Mouse (Mus musculus) cerebellum, adult 2 months (tissue): ENCODE data around the gene Armc6. TPM values are rescaled to one million over a fixed set of nuclear protein-coding genes. Genes with fewer than 3 reads are reported as not detected.

Experiments
- DNase-seq, 2 experiments: peaks; one replicate each; pipeline ENCODE4 v3.0.0; 2021
- H3K27ac ChIP-seq: fragments of 200-500 bp; 2 replicates; pipeline ENCODE4 v1.5.1; 2012; ENCODE audit warnings: low read length, control low read depth, inconsistent platforms; ENCODE audit not compliant: insufficient read depth
- H3K27me3 ChIP-seq: fragments of 200-500 bp; 2 replicates; pipeline ENCODE4 v1.6.1; 2012; ENCODE audit warnings: inconsistent platforms, mild to moderate bottlenecking, low read length, moderate library complexity; ENCODE audit not compliant: control insufficient read depth, insufficient read depth
- H3K4me1 ChIP-seq: fragments of 200-500 bp; 2 replicates; pipeline ENCODE4 v1.6.1; 2011; ENCODE audit warnings: low read length; ENCODE audit not compliant: control insufficient read depth, insufficient read depth
- H3K4me3 ChIP-seq: fragments of 200-500 bp; replicated peaks from 2 replicates; pipeline ENCODE3; 2011; ENCODE audit warnings: mild to moderate bottlenecking, low read depth, low read length, control low read depth; ENCODE audit not compliant: insufficient read depth
- CTCF ChIP-seq: fragments of 200-500 bp; IDR thresholded peaks from 2 replicates; pipeline ENCODE4 v1.5.1; 2011; ENCODE audit warnings: low read depth, mild to moderate bottlenecking, control low read depth, low read length, moderate library complexity, borderline replicate concordance; ENCODE audit not compliant: insufficient read depth
- POLR2A ChIP-seq: fragments of 200-500 bp; IDR thresholded peaks from 2 replicates; pipeline ENCODE4 v1.6.1; 2011; ENCODE audit warnings: low read length, control low read depth, borderline replicate concordance; ENCODE audit not compliant: insufficient read depth
- WGBS: fragments of 180-500 bp; shearing (Covaris S2); methylation state at CpG from one replicate; pipeline ENCODE4 v1.1.7; 2018; 5-methylcytosine and 5-hydroxymethylcytosine counted together
- polyA plus RNA-seq: library from polyadenylated mRNA; depleted of rRNA; stranded (reverse); fragments of >200 nt; gene quantifications from 2 replicates; pipeline ENCODE4 v1.2.3, GENCODE M21; 2012

Gene Armc6
- polyA plus RNA-seq, 1 experiment = 45.8 TPM

GRCm38 (mm10) chr8:70183194-70183593 is 51.1 kb downstream of the Armc6 start:
- no peak for DNase-seq
- H3K4me1 ChIP-seq = no peaks in the 10 kb centered on the region
- no peak overlapping the region for H3K27ac ChIP-seq
- H3K27me3 ChIP-seq = no peaks in the 10 kb centered on the region
- WGBS = 86% methylated on average over 4 of the region's 4 CpGs
- TF ChIP-seq POLR2A (no peak), CTCF (no peak)
- no peak overlapping the region for H3K4me3 ChIP-seq

GRCm38 (mm10) chr8:70181903-70182252 is 52.4 kb downstream of the Armc6 start:
- no peak for DNase-seq
- TF ChIP-seq POLR2A (no peak), CTCF (no peak)
- Histone ChIP-seq H3K4me3 (no peak overlapping the region), H3K27me3 (no peaks in the 10 kb centered on the region), H3K27ac (no peak overlapping the region), H3K4me1 (no peaks in the 10 kb centered on the region)
- 19% methylated on average over 2 of the region's 2 CpGs for WGBS

- no peak for TF ChIP-seq POLR2A
- TF ChIP-seq CTCF = no peak
- H3K4me1 ChIP-seq = no peaks in the 10 kb centered on the region
- WGBS = 87% methylated on average over 16 of the region's 16 CpGs
- H3K4me3 ChIP-seq = no peak overlapping the region
- no peaks in the 10 kb centered on the region for H3K27me3 ChIP-seq
- H3K27ac ChIP-seq = no peak overlapping the region
- DNase-seq = no peak
These were observed 52.9 kb downstream of the Armc6 start for GRCm38 (mm10) chr8:70181212-70181902.

GRCm38 (mm10) chr8:70179082-70179481 is 55.2 kb downstream of the Armc6 start:
- 96% methylated on average over 4 of the region's 4 CpGs for WGBS
- Histone ChIP-seq H3K27me3 (no peaks in the 10 kb centered on the region), H3K27ac (no peak overlapping the region), H3K4me1 (peaks cover 6% of the 10 kb centered on the region), H3K4me3 (no peak overlapping the region)
- TF ChIP-seq POLR2A = no peak
- peak; percentile 36; the same call in 1 of the 2 replicates for TF ChIP-seq CTCF
- no peak for DNase-seq

GRCm38 (mm10) chr8:70178231-70178630 is 56.0 kb downstream of the Armc6 start:
- Histone ChIP-seq H3K4me1 (peaks cover 11% of the 10 kb centered on the region), H3K27ac (no peak overlapping the region), H3K27me3 (no peaks in the 10 kb centered on the region), H3K4me3 (no peak overlapping the region)
- no peak for DNase-seq
- TF ChIP-seq POLR2A (no peak), CTCF (no peak)
- WGBS = 88% methylated on average over 2 of the region's 2 CpGs

GRCm38 (mm10) chr8:70174079-70174478 is 60.2 kb downstream of the Armc6 start:
- Histone ChIP-seq H3K4me3 (no peak overlapping the region), H3K27me3 (no peaks in the 10 kb centered on the region), H3K4me1 (peaks cover 14% of the 10 kb centered on the region), H3K27ac (no peak overlapping the region)
- 76% methylated on average over 7 of the region's 7 CpGs for WGBS
- DNase-seq = no peak
- TF ChIP-seq CTCF = no peak
- no peak for TF ChIP-seq POLR2A

- H3K27ac ChIP-seq = no peak overlapping the region
- no peak for DNase-seq
- 81% methylated on average over 5 of the region's 5 CpGs for WGBS
- no peaks in the 10 kb centered on the region for H3K27me3 ChIP-seq
- H3K4me1 ChIP-seq = peaks cover 14% of the 10 kb centered on the region
- TF ChIP-seq CTCF = no peak
- no peak for TF ChIP-seq POLR2A
- no peak overlapping the region for H3K4me3 ChIP-seq
These were observed 60.9 kb downstream of the Armc6 start for GRCm38 (mm10) chr8:70173320-70173719.

- H3K4me1 ChIP-seq = peaks cover 14% of the 10 kb centered on the region
- 2% methylated on average over 27 of the region's 27 CpGs for WGBS
- peak; percentile 91 to 94 for DNase-seq
- peak within 1 kb of the TSS; percentile 95 for H3K4me3 ChIP-seq
- no peaks in the 10 kb centered on the region for H3K27me3 ChIP-seq
- H3K27ac ChIP-seq = 0 out of 2 replicates have a peak within 1 kb of the TSS, but pooled peaks have one; percentile 42
- TF ChIP-seq CTCF (no peak), POLR2A (peak; percentile 90)
These were observed 62.1 kb downstream of the Armc6 start, which contains the start of gene Tmem161a for GRCm38 (mm10) chr8:70172043-70172681. Gene Tmem161a (plus strand): TSS chr8:70172356.
